Mouse (Mus musculus): ENCODE data around the gene Usp5.

- no peak for TF ChIP-seq EP300 (IDR thresholded peaks at IDR 0.05)
- no peak for TF ChIP-seq CTCF (IDR thresholded peaks at IDR 0.05)
These were observed 7.2 kb downstream of the Usp5 start for GRCm38 (mm10) chr6:124822049-124822448.

Measured in lung, postnatal 0 days (tissue).